Mouse (Mus musculus) testis, adult 2 months (tissue): ENCODE measurements at regions not wholly inside any gene's neighbourhood (a gene's known extent, or its start where the extent isn't known, plus 50 kb on each side); places are given as distances from the start of the nearest gene placed in this dataset.

Experiments used
- CTCF ChIP-seq: fragments of 200-500 bp; IDR thresholded peaks from 2 replicates; pipeline ENCODE4 v1.5.1; 2012; ENCODE audit warnings: low read depth, mild to moderate bottlenecking, inconsistent platforms, low read length, moderate library complexity; ENCODE audit not compliant: control insufficient read depth, insufficient read depth, insufficient replicate concordance
- POLR2A ChIP-seq: fragments of 200-500 bp; IDR thresholded peaks from 2 replicates; pipeline ENCODE4 v1.6.1; 2012; ENCODE audit warnings: low read depth, mild to moderate bottlenecking, inconsistent platforms, low read length, moderate library complexity; ENCODE audit not compliant: control insufficient read depth

GRCm38 (mm10) chr2:75538114-75538513 is 120.9 kb upstream of the Hnrnpa3 start:
- TF ChIP-seq CTCF (no peak), POLR2A (no peak)
